Mouse (Mus musculus) T-helper 2 cell (primary cell): ENCODE data around the gene Dazap1.

Experiments
- in situ Hi-C: fragments of 300-600 bp; cut with MboI, MseI; formaldehyde crosslinking; loops from one replicate; pipeline ENCODE4 v1.15.1; 2025; ENCODE audit warnings: high pct_unique_total_duplicates

Gene Dazap1

GRCm38 (mm10) chr10:80271186-80271843, 10.0 kb downstream of the Dazap1 start:
- in situ Hi-C loops: no loop called here

GRCm38 (mm10) chr10:80271870-80272585, 10.7 kb downstream of the Dazap1 start:
- in situ Hi-C loops: no loop called here

- in situ Hi-C loops: no loop called here
Measured at GRCm38 (mm10) chr10:80273847-80274246, 12.6 kb downstream of the Dazap1 start.

- in situ Hi-C loops: no loop called here
Measured at GRCm38 (mm10) chr10:80276238-80276637, 15.0 kb downstream of the Dazap1 start.

GRCm38 (mm10) chr10:80278390-80278789, 17.1 kb downstream of the Dazap1 start:
- in situ Hi-C loops: no loop called here

GRCm38 (mm10) chr10:80279273-80279672, 18.0 kb downstream of the Dazap1 start:
- in situ Hi-C loops: no loop called here

GRCm38 (mm10) chr10:80281304-80281703, 20.0 kb downstream of the Dazap1 start:
- in situ Hi-C loops: no loop called here

- in situ Hi-C loops: no loop called here
Measured at GRCm38 (mm10) chr10:80281921-80282371, 20.7 kb downstream of the Dazap1 start.

- in situ Hi-C loops: no loop called here
Measured at GRCm38 (mm10) chr10:80282481-80283441, 21.5 kb downstream of the Dazap1 start.

- in situ Hi-C loops: no loop called here
Measured at GRCm38 (mm10) chr10:80285222-80286070, 24.2 kb downstream of the Dazap1 start.

- in situ Hi-C loops: no loop called here
Measured at GRCm38 (mm10) chr10:80288097-80288496, 26.8 kb downstream of the Dazap1 start.

- in situ Hi-C loops: no loop called here
Measured at GRCm38 (mm10) chr10:80288657-80289056, 27.4 kb downstream of the Dazap1 start.

- in situ Hi-C loops: no loop called here
Measured at GRCm38 (mm10) chr10:80292251-80293146, 31.2 kb downstream of the Dazap1 start, which contains the start of gene Rps15. Gene Rps15, plus strand, starts transcription at chr10:80292453.

- in situ Hi-C loops: no loop called here
Measured at GRCm38 (mm10) chr10:80293325-80293724, 32.0 kb downstream of the Dazap1 start.

GRCm38 (mm10) chr10:80294311-80294710, 33.0 kb downstream of the Dazap1 start:
- in situ Hi-C loops: no loop called here

- in situ Hi-C loops: no loop called here
Measured at GRCm38 (mm10) chr10:80294788-80295303, 33.6 kb downstream of the Dazap1 start.

- in situ Hi-C loops: no loop called here
Measured at GRCm38 (mm10) chr10:80295618-80296425, 34.5 kb downstream of the Dazap1 start, which contains the start of gene Apc2. Gene Apc2, plus strand, starts transcription at chr10:80295977.

- in situ Hi-C loops: no loop called here
Measured at GRCm38 (mm10) chr10:80296824-80297223, 35.5 kb downstream of the Dazap1 start.
